Mouse (Mus musculus): ENCODE measurements around the gene Sf3b1.

- TF ChIP-seq CTCF (conservative IDR thresholded peaks at IDR 0.05; ENCODE audit: low read length) (no peak), POU5F1 (IDR thresholded peaks at IDR 0.05; ENCODE audit: borderline replicate concordance, low read length) (no peak), NANOG (IDR thresholded peaks at IDR 0.05; ENCODE audit: borderline replicate concordance, low read length) (no peak)
Observed at GRCm38 (mm10) chr1:54993581-54993980, 33.7 kb downstream of the Sf3b1 start.

Measured in E14TG2a.4 (cell line).